Mouse (Mus musculus) MEL (cell line): ENCODE results near the gene Dars. TPM values are rescaled to one million over a fixed set of nuclear protein-coding genes. Genes with fewer than 3 reads are reported as not detected.

Experiments used
- DNase-seq: peaks from one replicate; pipeline ENCODE4 v3.0.0; 2011; ENCODE audit warnings: low read depth, low spot score
- H3K27ac ChIP-seq: 2 replicates; pipeline ENCODE4 v1.5.1; 2012; ENCODE audit warnings: low read depth, mild to moderate bottlenecking, control low read depth, low read length, moderate library complexity; ENCODE audit not compliant: control insufficient read depth
- H3K27me3 ChIP-seq, 2 experiments: fragments of 150-350 bp in 1 of 2; sonication (generic) in 1 of 2; 2 replicates each; pipeline ENCODE4 v1.6.1; 2012; ENCODE audit warnings: low read length in 2 of 2, mild to moderate bottlenecking in 2 of 2, improper control_type of control experiment in 1 of 2, moderate library complexity in 1 of 2; ENCODE audit not compliant: insufficient read depth in 2 of 2, control insufficient read depth in 1 of 2
- H3K36me3 ChIP-seq, 2 experiments: 2 replicates each; pipeline ENCODE4 v1.6.1; 2012 to 2014; ENCODE audit warnings: low read length in 2 of 2, improper control_type of control experiment in 1 of 2, inconsistent platforms in 1 of 2, mild to moderate bottlenecking in 1 of 2; ENCODE audit not compliant: insufficient read depth in 2 of 2, control insufficient read depth in 1 of 2
- H3K4me1 ChIP-seq, 2 experiments: fragments of 150-350 bp in 1 of 2; sonication (generic) in 1 of 2; 2 replicates each; pipeline ENCODE4 v1.6.1; 2012; ENCODE audit warnings: low read length in 2 of 2, improper control_type of control experiment in 1 of 2, mild to moderate bottlenecking in 1 of 2; ENCODE audit not compliant: insufficient read depth in 2 of 2, control insufficient read depth in 1 of 2
- H3K4me3 ChIP-seq, 2 experiments: fragments of 150-350 bp in 1 of 2; sonication (generic) in 1 of 2; 2 replicates each; pipeline ENCODE4 v1.5.1; 2012; ENCODE audit warnings: low read depth in 2 of 2, low read length in 2 of 2, mild to moderate bottlenecking in 2 of 2, moderate library complexity in 2 of 2, control low read depth in 1 of 2, improper control_type of control experiment in 1 of 2; ENCODE audit not compliant: control insufficient read depth in 1 of 2, insufficient read depth in 1 of 2
- H3K79me2 ChIP-seq: 2 replicates; pipeline ENCODE4 v1.6.1; 2012; ENCODE audit warnings: mild to moderate bottlenecking, low read length, moderate library complexity; ENCODE audit not compliant: control insufficient read depth, poor library complexity, insufficient read depth
- H3K9ac ChIP-seq: 2 replicates; pipeline ENCODE4 v1.6.1; 2012; ENCODE audit warnings: low read depth, mild to moderate bottlenecking, control low read depth, low read length, moderate library complexity; ENCODE audit not compliant: control insufficient read depth, poor library complexity, severe bottlenecking
- H3K9me3 ChIP-seq: fragments of 150-350 bp; sonication (generic); replicated peaks from 2 replicates; pipeline ENCODE4 v1.6.1; 2012; ENCODE audit warnings: mild to moderate bottlenecking, low read length, improper control_type of control experiment, moderate library complexity; ENCODE audit not compliant: insufficient read depth
- BHLHE40 ChIP-seq: IDR thresholded peaks from 2 replicates; pipeline ENCODE4 v1.6.1; 2012; ENCODE audit warnings: low read depth, mild to moderate bottlenecking, inconsistent platforms, low read length, improper control_type of control experiment, borderline replicate concordance
- CHD1 ChIP-seq: IDR thresholded peaks from 2 replicates; pipeline ENCODE4 v1.6.1; 2012; ENCODE audit warnings: low read depth, mild to moderate bottlenecking, inconsistent platforms, low read length, improper control_type of control experiment
- CHD2 ChIP-seq: IDR thresholded peaks from 2 replicates; pipeline ENCODE4 v1.6.1; 2011; ENCODE audit warnings: low read length, improper control_type of control experiment
- E2F4 ChIP-seq: IDR thresholded peaks from 2 replicates; pipeline ENCODE4 v1.6.1; 2011; ENCODE audit warnings: low read depth, low read length, improper control_type of control experiment, borderline replicate concordance
- ELF1 ChIP-seq: IDR thresholded peaks from 2 replicates; pipeline ENCODE4 v1.6.1; 2014; ENCODE audit warnings: low read depth, mild to moderate bottlenecking, inconsistent platforms, low read length, improper control_type of control experiment, moderate library complexity
- ETS1 ChIP-seq: IDR thresholded peaks from 2 replicates; pipeline ENCODE4 v1.6.1; 2012; ENCODE audit warnings: low read depth, mild to moderate bottlenecking, inconsistent platforms, low read length, improper control_type of control experiment, moderate library complexity
- MAX ChIP-seq: IDR thresholded peaks from 2 replicates; pipeline ENCODE4 v1.6.1; 2011; ENCODE audit warnings: low read length, improper control_type of control experiment
- MAZ ChIP-seq: IDR thresholded peaks from 2 replicates; pipeline ENCODE4 v1.6.1; 2012; ENCODE audit warnings: low read depth, mild to moderate bottlenecking, inconsistent platforms, low read length, improper control_type of control experiment
- MEF2A ChIP-seq: IDR thresholded peaks from 2 replicates; pipeline ENCODE4 v1.6.1; 2014; ENCODE audit warnings: low read depth, mild to moderate bottlenecking, inconsistent platforms, low read length, improper control_type of control experiment; ENCODE audit not compliant: poor library complexity, insufficient replicate concordance, severe bottlenecking; ENCODE audit errors: extremely low read depth
- MYC ChIP-seq: IDR thresholded peaks from 2 replicates; pipeline ENCODE4 v1.6.1; 2011; ENCODE audit warnings: low read depth, mild to moderate bottlenecking, low read length, improper control_type of control experiment, moderate library complexity
- NELFE ChIP-seq: IDR thresholded peaks from 2 replicates; pipeline ENCODE4 v1.6.1; 2011; ENCODE audit warnings: low read depth, low read length, improper control_type of control experiment
- NRF1 ChIP-seq: IDR thresholded peaks from 2 replicates; pipeline ENCODE4 v1.6.1; 2014; ENCODE audit warnings: low read depth, mild to moderate bottlenecking, inconsistent platforms, low read length, improper control_type of control experiment, moderate library complexity; ENCODE audit not compliant: poor library complexity, insufficient read depth, severe bottlenecking
- POLR2AphosphoS2 ChIP-seq: IDR thresholded peaks from 2 replicates; pipeline ENCODE4 v1.6.1; 2011; ENCODE audit warnings: low read length, improper control_type of control experiment
- POLR2AphosphoS5 ChIP-seq: IDR thresholded peaks from 2 replicates; pipeline ENCODE4 v1.6.1; 2012; ENCODE audit warnings: low read depth, borderline replicate concordance, mild to moderate bottlenecking, inconsistent platforms, low read length, moderate library complexity, mixed read lengths
- RCOR1 ChIP-seq: IDR thresholded peaks from 2 replicates; pipeline ENCODE4 v1.6.1; 2012; ENCODE audit warnings: low read depth, mild to moderate bottlenecking, inconsistent platforms, low read length, improper control_type of control experiment
- SMC3 ChIP-seq: IDR thresholded peaks from 2 replicates; pipeline ENCODE4 v1.6.1; 2011; ENCODE audit warnings: low read depth, low read length, improper control_type of control experiment
- TBP ChIP-seq: IDR thresholded peaks from 2 replicates; pipeline ENCODE4 v1.8.0; 2011; ENCODE audit warnings: low read depth, low read length, improper control_type of control experiment
- TCF12 ChIP-seq: IDR thresholded peaks from 2 replicates; pipeline ENCODE4 v1.6.1; 2014; ENCODE audit warnings: low read depth, mild to moderate bottlenecking, inconsistent platforms, low read length, improper control_type of control experiment, moderate library complexity
- USF1 ChIP-seq: IDR thresholded peaks from 2 replicates; pipeline ENCODE4 v1.6.1; 2014; ENCODE audit warnings: low read depth, mild to moderate bottlenecking, inconsistent platforms, low read length, improper control_type of control experiment, moderate library complexity
- ZMIZ1 ChIP-seq: IDR thresholded peaks from 2 replicates; pipeline ENCODE4 v1.6.1; 2012; ENCODE audit warnings: low read depth, mild to moderate bottlenecking, inconsistent platforms, low read length, improper control_type of control experiment, moderate library complexity
- ZNF384 ChIP-seq: IDR thresholded peaks from 2 replicates; pipeline ENCODE4 v1.6.1; 2012; ENCODE audit warnings: low read depth, mild to moderate bottlenecking, inconsistent platforms, low read length, improper control_type of control experiment
- polyA plus RNA-seq, 2 experiments: library from polyadenylated mRNA; stranded (reverse) in 1 of 2; unstranded in 1 of 2; fragments of >175 nt in 1 of 2; fragments of >200 nt in 1 of 2; gene quantifications; 2 replicates each; pipeline versions ENCODE4 v1.2.1 to v1.2.4; 2012; ENCODE audit warnings: low replicate concordance in 2 of 2, low read depth in 1 of 2; ENCODE audit not compliant: insufficient read length in 2 of 2, insufficient read depth in 1 of 2, missing spikeins in 1 of 2
- total RNA-seq: library from RNA; depleted of rRNA; stranded (reverse); fragments of 300-350 nt; gene quantifications from 2 replicates; pipeline ENCODE4 v1.2.3, GENCODE M21; 2012

The Dars gene
- total and polyA plus RNA-seq, 3 experiments = 95.2 to 104 TPM; not detected in 1

GRCm38 (mm10) chr1:128358916-128359553, 58.1 kb downstream of the Dars start (continued):
- TF ChIP-seq USF1 (no peak), MAX (no peak), TBP (no peak), CHD1 (0 out of 2 replicates have a peak, but pooled peaks have one; percentile 74), POLR2AphosphoS5 (no peak; the same call in 1 of the 2 replicates), NRF1 (no peak), TCF12 (no peak), MEF2A (no peak), E2F4 (peak; percentile 21; the same call in 1 of the 2 replicates)

GRCm38 (mm10) chr1:128358276-128358675, 58.9 kb downstream of the Dars start:
- Histone ChIP-seq H3K27ac (peak overlapping the region; percentile 95), H3K4me1 (peaks cover 12 to 20% of the 10 kb centered on the region in 2 experiments), H3K27me3 (no peaks in the 10 kb centered on the region), H3K9ac (peak overlapping the region; percentile 94), H3K79me2 (peaks cover 31% of the 10 kb centered on the region), H3K9me3 (no peaks in the 10 kb centered on the region), H3K36me3 (peaks cover 12 to 31% of the 10 kb centered on the region in 2 experiments), H3K4me3 (peak overlapping the region; percentile 68 to 97)
- no peak for TF ChIP-seq ETS1
- TF ChIP-seq NELFE = no peak
- no peak for TF ChIP-seq MYC
- no peak; the same call in 1 of the 2 replicates for TF ChIP-seq CHD1
- no peak for TF ChIP-seq MAZ
- no peak for TF ChIP-seq ELF1
- TF ChIP-seq ZMIZ1 = no peak
- TF ChIP-seq RCOR1 = no peak
- no peak for TF ChIP-seq CHD2
- no peak for TF ChIP-seq POLR2AphosphoS2
- TF ChIP-seq ZNF384 = no peak
- TF ChIP-seq SMC3 = no peak
- TF ChIP-seq MAX = no peak
- TF ChIP-seq USF1 = no peak
- no peak for TF ChIP-seq BHLHE40
- DNase-seq = peak; percentile 56
